Mouse (Mus musculus): ENCODE data around the gene Gm30191.

DNA sequence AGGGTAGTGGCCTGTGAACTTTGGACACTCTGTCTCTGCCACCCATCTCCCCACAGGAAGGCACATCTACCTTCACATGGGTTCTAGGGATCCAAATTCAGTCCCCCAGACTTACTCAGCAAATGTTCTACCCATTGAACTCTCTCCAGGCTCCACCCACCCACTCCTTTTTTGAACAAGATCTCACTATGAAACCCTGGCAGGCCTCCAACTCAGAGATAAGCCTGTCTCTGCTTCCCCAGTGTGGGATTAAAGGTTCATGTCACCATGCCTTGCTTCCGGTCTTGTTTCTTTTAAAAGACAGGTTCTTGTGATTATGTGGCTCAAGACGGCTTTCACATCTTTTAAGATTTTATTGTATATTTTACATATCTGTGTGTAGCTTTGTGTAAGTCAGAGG, 38.2 kb downstream of the Gm30191 start:
- TF ChIP-seq POLR2A (IDR thresholded peaks at IDR 0.05; ENCODE audit: extremely low read depth, insufficient read depth, low read length), result no peak
- TF ChIP-seq CTCF (IDR thresholded peaks at IDR 0.05; ENCODE audit: low read depth, low read length), result no peak

All from liver, adult 2 months (tissue).